Mouse (Mus musculus) neural tube, embryonic 10.5 days (tissue): ENCODE results near the gene Trim44.

Experiments used
- DNase-seq: peaks from one replicate; pipeline ENCODE4 v3.0.0-alpha.2; 2017; ENCODE audit warnings: low spot score; ENCODE audit errors: extremely low spot score

Gene Trim44

DNA sequence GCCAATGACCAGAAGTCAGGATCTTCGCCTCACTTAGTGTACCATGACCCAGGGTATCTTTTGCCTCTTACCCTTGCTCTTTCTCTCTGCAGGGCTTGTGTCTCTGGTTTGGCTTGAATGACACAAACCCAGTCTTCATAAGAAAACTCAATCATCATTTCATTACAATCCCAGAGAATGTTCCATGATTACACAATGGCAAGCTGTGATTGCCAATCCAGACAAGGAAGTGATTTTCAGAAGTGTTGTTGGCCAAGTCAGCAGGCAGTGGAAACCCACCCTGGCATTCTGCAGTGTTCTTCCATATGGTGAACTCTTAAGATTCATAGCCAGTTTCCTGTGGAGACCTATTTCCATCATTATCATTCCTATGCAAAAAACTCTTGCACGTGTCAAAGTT is 116.1 kb downstream of the Trim44 start:
- no peak for DNase-seq

DNA sequence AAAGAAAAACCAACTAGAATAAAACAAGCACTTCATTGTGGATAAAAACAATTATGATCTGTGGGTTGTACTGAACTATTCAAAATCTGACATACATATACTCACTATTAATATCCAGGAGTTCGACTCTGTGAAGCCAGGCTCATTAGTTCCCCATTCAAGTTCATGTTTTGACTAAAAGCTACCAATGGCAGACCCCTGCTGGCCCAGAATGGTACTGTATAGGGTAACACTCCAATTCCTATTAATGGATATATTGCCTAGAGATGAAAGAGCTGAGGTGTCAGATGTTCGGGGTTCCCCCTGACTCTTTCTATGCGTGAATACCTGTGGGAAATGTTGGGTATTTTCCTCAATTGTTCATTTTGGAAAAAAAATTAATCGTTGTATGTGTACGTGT is 117.6 kb downstream of the Trim44 start:
- DNase-seq = peak; percentile 58

DNA sequence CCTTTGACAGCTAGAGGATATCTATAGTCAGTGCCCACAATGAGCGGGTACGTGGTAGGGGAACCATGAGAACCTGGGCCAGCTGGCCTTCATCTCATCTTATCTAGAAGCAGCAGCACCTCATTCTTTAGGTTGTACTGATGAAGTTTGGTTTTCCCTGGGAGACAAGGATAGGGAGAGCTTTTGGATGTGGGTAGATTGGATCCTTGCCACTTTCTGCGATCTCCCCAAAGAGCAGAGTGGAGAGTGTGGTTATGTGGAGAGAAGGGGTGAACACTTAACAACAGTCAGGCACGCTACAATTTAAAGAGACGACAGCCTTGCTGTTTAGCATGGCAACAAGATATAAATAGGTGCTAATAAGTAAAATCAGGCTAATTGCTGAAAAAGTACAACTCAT is 119.0 kb downstream of the Trim44 start:
- no peak for DNase-seq

DNA sequence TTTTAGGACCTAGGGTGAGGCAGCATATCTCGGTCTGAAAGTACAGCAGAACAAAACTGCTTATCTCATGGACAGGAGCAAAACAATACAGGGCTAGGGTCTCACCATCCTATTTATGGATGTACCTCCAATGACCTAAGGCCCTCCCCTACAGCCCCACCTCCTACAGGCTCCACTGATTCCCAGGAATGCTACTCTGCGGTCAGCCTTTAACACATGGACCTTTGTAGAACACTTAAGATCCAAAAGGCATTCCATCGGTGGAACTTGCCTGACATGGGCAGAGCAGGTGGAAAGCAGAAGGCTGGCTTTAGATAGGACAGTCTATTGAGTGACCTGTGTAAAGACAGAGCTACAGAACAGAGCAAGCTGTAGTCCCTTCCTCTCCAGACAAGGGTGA is 120.3 kb downstream of the Trim44 start:
- DNase-seq = no peak

DNA sequence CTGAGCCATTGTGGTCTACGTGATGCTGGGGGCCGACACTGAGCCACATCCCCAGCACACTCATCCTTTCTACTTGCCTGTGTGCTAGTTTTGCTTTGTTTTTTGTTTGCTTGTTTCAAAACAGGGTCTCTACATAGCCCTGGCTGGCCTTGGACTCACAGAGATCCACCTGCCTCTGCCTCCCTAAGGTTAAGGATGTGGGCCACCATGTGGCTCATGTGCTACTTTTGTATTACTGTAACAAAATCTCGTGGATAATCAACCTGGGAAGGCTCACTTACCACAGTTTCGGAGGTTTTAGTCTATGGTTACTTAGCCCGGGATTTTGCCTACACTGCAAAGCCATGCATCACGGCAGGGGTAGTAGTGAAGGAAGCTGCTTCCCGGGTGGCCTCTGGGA is 125.5 kb downstream of the Trim44 start:
- no peak for DNase-seq

DNA sequence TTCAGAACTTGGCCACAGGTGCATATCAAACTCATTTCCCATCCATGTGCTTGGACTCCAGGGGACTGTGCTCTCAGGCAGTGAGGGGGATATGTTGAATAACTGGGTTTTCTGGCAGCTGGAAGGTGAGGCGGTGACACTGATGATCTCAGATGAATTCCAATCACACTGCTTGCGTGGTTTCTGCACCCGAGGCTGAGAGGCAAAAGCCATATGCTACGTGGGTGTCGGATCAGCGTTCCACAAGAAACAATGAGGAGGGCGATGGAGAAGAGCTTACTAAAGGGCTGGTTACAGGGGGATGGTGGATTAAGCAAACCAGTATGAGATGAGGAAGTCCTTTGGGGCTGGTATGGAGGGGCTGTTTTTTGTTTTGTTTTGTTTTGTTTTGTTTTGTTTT is 127.8 kb downstream of the Trim44 start:
- DNase-seq = no peak

DNA sequence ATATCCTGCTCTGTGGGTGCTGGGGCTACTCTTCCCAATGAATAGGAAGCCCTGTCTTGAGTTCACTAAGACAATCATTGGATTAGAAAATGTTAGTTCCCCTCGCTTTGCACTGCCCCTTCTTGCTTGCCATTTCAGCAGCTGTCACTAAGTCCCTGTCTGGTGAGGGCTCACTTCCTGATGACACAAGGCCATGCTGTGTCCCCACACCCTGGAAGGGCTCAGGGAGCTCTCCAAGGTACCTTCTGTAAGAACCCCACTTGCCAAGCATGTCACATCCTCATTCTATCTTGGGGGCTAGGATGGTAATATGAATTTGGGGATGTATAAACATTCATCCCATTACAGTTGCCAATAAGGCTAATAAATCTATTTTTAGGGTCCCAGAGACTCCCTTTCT is 129.7 kb downstream of the Trim44 start:
- no peak for DNase-seq

DNA sequence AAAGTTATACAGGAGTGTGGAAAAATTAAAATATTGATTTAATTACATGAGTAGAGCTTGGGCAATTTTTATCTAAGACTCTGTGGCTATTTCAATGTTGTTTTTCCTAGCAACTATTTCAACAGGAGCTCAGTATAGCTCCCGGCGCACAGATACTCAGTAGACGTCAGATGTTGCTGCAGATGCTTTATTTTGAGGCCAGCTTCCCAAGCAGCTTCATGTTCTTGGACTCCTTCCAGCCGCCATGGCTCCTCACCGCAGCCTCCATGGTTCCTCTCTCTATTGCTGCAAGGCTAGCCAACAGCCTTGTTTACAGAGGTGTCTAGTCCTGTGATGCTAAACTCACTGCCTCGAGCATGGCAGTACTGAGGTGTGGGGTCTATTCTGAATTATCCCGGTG is 134.3 kb downstream of the Trim44 start:
- DNase-seq = no peak

DNA sequence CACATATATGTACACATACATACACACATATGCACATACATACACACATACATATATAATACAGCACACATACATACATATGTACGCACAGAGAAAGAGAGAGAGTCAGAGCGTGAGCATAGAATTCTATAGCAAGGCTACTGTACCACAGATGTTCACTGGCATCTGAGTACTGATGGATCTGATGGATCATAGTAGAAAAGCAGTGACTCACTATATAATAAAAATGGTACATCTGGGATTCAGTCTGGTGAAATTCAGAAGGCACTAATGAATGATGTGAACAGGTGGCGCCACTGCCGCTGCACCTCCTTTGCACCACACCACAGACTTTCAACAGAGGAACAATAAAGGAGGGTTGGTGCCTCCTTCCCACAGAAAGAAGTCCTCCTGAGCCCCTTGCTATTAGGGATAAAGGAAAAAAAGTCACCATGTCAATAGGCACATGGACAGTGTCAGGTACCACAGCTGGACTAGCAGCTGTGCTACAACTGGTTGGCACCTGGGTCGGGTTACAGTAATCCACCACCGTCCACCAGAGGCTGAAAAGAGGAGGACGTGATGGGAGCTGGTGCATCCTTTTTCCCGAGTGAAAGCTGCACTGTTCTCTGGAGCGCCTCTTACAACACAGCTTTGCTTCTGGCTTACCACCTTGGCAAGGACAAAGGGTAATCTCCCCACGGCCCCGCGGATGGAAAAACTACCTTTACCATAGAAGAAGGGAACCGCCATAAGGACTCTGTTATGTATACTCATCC is 139.9 kb downstream of the Trim44 start:
- no peak for DNase-seq

DNA sequence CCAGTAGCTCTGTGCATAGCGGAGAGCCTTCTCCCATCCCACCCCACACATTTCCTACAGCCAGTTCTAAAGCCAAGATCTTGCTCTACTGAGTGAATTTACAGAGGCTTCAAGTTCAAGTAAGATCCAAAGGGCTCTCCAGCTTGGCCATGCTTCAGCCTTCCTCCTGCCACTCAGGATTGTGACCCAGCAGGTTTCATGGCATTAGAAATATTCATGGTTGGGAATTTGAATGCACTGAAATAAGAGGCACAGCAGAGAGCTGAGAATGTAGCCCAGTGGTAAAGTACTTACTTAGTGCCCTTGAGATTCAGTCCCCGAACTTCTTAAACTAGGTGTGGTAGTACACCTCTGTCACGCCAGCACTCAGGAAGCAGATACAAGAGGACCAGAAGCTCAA is 140.7 kb downstream of the Trim44 start:
- no peak for DNase-seq

DNA sequence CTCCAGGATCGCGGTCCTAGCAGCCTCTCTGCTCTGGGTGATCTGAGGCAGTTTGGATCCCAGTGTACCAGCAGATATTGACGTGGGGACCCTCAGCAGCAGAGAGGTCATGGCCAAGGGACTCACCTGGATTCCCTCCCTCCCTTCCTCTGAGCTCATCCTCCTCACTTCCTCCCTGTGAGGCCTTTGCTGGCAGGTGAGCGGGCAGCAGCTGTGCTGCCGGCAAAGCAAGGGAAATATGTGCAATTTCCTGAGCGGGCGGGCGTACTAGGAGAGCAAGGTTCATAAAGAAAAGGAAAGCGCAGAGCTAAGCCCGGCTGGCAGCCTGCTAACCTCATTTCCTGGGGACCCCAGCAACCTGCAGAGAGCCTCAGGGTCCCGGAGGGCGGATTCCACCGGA is 148.5 kb downstream of the Trim44 start:
- peak; percentile 38 for DNase-seq

DNA sequence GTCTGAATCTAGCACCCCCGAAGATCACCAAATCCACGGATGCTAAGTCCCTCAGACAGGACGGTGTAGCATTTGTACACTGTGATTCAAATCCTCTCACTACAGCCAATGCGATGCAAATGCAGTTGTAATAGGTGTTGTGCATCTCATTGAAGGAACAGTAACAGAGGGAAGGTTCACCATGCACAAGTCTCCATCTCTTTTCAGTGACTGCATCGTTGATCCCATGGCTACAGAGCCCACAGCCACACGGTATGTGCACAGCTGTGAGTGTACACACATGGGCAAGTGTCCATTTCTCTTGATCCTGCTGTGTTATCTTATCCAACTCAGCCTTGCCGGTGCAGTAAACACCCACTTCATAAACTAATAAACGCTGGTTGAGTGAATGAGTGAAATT is 148.9 kb downstream of the Trim44 start:
- DNase-seq = peak; percentile 35

DNA sequence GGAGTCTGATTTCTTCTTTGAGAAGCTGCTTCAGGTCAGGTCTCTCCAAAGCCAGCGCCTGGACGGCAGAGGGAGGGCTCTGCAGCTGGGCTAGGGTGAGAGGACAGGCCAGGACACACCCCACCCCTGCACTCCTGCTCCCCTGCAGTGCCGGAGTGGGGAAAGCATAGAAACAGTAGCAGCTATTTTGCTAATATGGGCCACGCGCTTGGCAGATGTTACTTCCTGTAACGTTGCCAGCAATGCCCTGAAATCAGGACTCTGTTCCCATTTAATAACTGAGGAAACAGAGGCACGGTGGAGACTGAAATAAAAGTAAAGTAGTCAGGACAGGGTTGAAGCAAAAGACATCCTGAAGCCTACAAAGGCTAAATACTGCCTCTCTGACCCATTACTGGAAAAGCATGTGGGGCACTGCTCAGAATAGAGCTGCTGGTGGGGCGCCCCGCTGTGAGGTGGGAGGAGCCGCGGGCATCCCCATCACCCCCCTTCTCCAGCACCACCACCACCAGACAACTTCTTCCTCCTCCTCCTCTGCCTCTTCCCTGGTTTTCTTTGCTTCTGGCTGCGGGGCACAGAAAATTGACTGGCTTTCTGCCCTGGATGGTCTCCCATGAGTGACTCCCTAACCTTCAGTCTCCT is 149.5 kb downstream of the Trim44 start:
- peak; percentile 36 for DNase-seq

DNA sequence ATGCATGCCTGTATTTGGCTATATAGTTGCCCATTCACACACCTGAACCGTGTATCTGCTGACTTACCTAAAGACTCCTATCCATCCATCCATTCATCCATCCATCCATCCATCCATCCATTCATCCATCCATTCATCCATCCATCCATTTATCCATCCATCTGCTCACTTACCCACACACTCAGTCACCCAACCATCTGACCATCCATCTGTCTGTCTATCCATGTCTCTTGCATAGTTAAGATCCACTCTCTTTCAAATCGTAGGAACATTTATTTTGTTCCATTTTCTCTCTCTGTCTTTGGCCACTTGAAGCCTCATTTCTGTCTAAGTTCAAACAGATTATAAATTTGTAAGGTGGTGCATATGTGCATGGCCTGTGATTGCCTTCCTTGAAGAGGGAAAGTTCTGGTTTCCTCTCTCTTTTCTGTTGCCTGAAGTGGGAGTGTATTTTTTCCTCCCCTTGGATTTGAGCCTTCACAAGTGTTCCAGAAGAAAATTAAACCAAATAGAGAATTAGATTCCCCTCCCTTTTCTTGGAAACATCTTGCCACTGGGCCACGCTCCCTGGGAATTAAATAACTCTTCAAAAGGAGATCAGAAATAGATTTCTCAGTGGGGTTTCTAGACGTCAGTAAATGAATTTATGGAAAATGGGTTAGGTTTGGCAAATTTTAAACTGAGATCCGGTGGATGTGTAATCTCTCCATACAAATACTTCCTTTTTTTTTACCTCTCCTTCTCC is 150.9 kb downstream of the Trim44 start:
- no peak for DNase-seq

DNA sequence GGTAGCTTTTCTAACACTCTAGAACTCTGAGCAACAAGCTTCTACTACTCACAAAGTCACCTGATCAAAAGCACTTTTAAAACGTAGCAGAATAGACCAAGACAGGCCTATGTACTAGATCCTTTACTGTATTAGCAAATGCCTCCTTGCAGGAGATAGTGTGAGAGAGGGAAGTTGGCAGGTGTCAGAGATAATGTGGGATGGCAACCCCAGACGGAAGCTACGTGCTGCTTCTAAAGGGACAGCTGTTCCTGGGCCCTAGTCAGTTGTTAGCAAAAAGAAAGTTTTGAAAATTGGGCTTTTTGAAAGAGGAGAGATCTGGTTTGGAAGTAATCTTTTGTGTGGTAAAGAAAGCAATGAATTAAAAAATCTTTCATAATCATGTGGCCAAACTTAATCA is 151.5 kb downstream of the Trim44 start:
- no peak for DNase-seq

DNA sequence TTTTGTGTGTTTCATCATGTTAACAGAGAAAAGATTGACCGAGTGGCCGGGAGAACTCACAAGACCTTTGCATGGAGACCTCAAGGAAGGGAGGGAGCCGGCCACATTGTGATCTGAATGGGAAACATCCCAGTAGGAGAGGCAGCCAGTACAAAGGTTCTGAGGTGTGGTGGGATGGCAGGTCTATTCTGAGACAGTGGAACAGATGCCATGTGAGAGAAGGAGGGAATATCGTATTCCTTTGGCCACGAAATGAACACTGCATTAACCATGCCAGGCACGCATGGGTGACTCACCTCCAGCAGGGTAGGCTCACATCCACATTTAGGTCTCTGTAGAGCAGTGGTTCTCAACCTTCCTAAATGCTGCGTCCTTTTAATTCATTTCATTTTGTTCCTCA is 154.4 kb downstream of the Trim44 start:
- no peak for DNase-seq

DNA sequence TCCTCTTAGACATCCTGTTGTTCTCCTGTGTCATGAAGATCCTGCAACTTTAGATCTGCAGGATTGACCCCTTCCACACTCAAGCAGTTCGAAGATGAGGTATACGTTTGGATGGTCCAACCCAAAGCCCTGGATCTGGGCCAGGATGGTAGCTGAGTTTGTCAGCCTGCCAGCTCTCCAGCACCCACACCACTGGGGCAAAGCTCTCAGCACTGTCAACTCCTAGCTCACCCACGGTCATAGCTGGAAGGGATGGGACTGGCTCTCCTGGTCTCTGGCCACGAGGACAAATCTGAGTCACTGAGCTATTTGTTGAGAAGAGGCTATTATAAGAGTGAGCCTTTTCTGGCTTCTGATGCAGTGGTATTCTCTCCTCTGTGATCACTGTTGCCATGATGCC is 155.0 kb downstream of the Trim44 start:
- DNase-seq = no peak
